In the genomic region with DNA sequence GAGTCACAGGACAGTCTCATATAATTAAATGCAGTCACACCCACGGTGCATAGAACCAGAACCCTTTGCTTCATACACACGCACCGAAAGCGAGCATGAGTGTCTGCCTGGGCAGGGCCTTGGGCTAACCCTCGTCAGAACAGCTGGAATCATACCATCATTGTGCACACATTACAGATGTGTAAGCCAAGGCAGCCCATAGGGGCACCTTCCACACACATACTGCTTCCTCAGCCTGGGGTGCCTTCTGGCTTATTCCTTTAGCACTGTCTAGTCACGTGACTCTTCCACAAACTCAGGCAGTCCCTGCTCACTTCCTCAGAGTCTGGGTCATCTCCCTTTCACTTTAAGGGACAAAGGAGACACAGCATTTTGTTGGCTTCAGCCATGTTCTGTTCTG, we compare ENCODE assay signal across 11 mouse cellular contexts. TPM values are rescaled to one million over a fixed set of nuclear protein-coding genes. Genes with fewer than 3 reads are reported as not detected.
A peak's percentile ranks its signal among the peaks of the same experiment; 100 is the strongest.
DNase-seq lines count a peak whose midpoint lies in the region; ATAC-seq and TF ChIP-seq lines count a peak whose summit lies in the region.
"Had no signal": no experiment of that assay in that cellular context is flagged by ENCODE, and none has a peak within 500 bp of the region (broad histone marks: within the 10 kb centered on the region; RNA-seq: fewer than 3 reads in every experiment).

No protein-coding gene starts in this region.

- peaks cover 8% of the 10 kb centered on the region for H3K79me2 ChIP-seq in MEL (ENCODE audit: control insufficient read depth, insufficient read depth, low read length, poor library complexity)

- DNase-seq in heart, postnatal 4 days = no peak
- DNase-seq in MEL (ENCODE audit: low read depth, low spot score) = peak; percentile 30
- no peak for DNase-seq in hindbrain, embryonic 10.5 days (ENCODE audit: low spot score)
- no peak for DNase-seq in right cerebral cortex, adult 2 months (ENCODE audit: low spot score in 2 of 2)
- no peak for DNase-seq in urinary bladder, postnatal 14 days (ENCODE audit: low spot score)
- DNase-seq: kidney, adult 2 months had no signal

- no peak for TF ChIP-seq EP300 in MEL (IDR thresholded peaks at IDR 0.05; ENCODE audit: low read depth in 1 of 2, low read length in 2 of 2)

- ATAC-seq in heart, embryonic 11.5 days (replicated peaks; ENCODE audit: insufficient number of reproducible peaks, low FRiP score, low TSS enrichment) = no peak
- peak; percentile 45 for ATAC-seq in megakaryocyte, adult 5-6 weeks (ENCODE audit: poor library complexity, severe bottlenecking)
- no peak for ATAC-seq in intestine, postnatal 0 days

- H3K27me3 ChIP-seq in heart, embryonic 11.5 days (ENCODE audit: control insufficient read depth, insufficient read depth, low read length) = no peaks in the 10 kb centered on the region
- H3K27me3 ChIP-seq in MEL (ENCODE audit: control insufficient read depth in 1 of 2, insufficient read depth in 2 of 2, low read length in 2 of 2) = no peaks in the 10 kb centered on the region
- H3K27me3 ChIP-seq in hindbrain, embryonic 10.5 days (ENCODE audit: insufficient read depth, poor library complexity, severe bottlenecking) = peaks cover 75% of the 10 kb centered on the region
- no peaks in the 10 kb centered on the region for H3K27me3 ChIP-seq in intestine, postnatal 0 days (replicated peaks; ENCODE audit: control insufficient read depth, insufficient read depth, low read length)

- H3K9ac ChIP-seq in heart, embryonic 11.5 days (ENCODE audit: low read depth, low read length) = peak overlapping the region; percentile 0; the same call in 1 of the 2 replicates
- H3K9ac ChIP-seq in MEL (ENCODE audit: control insufficient read depth, low read depth, low read length, poor library complexity, severe bottlenecking) = no peak overlapping the region
- no peak overlapping the region for H3K9ac ChIP-seq in intestine, postnatal 0 days (ENCODE audit: low read depth, low read length)

- H3K4me1 ChIP-seq in heart, embryonic 11.5 days (ENCODE audit: control insufficient read depth, insufficient read depth, low read length) = peaks cover 54% of the 10 kb centered on the region
- H3K4me1 ChIP-seq in MEL (ENCODE audit: control insufficient read depth in 1 of 2, insufficient read depth in 2 of 2, low read length in 2 of 2) = peaks cover 19 to 45% of the 10 kb centered on the region in 2 experiments
- peaks cover 82% of the 10 kb centered on the region for H3K4me1 ChIP-seq in hindbrain, embryonic 10.5 days (replicated peaks)
- peaks cover 4% of the 10 kb centered on the region; the same call in 1 of the 2 replicates for H3K4me1 ChIP-seq in intestine, postnatal 0 days (replicated peaks; ENCODE audit: control insufficient read depth, insufficient read depth, low read length)

- WGBS in heart, embryonic 11.5 days (ENCODE audit: insufficient replicate concordance) = 80% methylated on average over 6 of the region's 6 CpGs
- 87% methylated on average over 6 of the region's 6 CpGs for WGBS in hindbrain, embryonic 10.5 days
- WGBS in intestine, postnatal 0 days = 76% methylated on average over 6 of the region's 6 CpGs

- H3K9me3 ChIP-seq in heart, embryonic 11.5 days (replicated peaks; ENCODE audit: control insufficient read depth, low read length) = no peaks in the 10 kb centered on the region
- H3K9me3 ChIP-seq in MEL (replicated peaks; ENCODE audit: insufficient read depth, low read length) = no peaks in the 10 kb centered on the region
- no peaks in the 10 kb centered on the region for H3K9me3 ChIP-seq in hindbrain, embryonic 10.5 days
- no peaks in the 10 kb centered on the region for H3K9me3 ChIP-seq in intestine, postnatal 0 days (ENCODE audit: control insufficient read depth)
- H3K9me3 ChIP-seq: limb, embryonic 13.5 days had no signal

- peak overlapping the region; percentile 96 for H3K27ac ChIP-seq in heart, embryonic 11.5 days (ENCODE audit: low read depth, low read length)
- H3K27ac ChIP-seq in MEL (ENCODE audit: control insufficient read depth, low read depth, low read length) = peak overlapping the region; percentile 92
- peak overlapping the region; percentile 85 for H3K27ac ChIP-seq in hindbrain, embryonic 10.5 days
- no peak overlapping the region for H3K27ac ChIP-seq in intestine, postnatal 0 days (ENCODE audit: low read depth, low read length)
- H3K27ac ChIP-seq: limb, embryonic 13.5 days had no signal

- no peak for TF ChIP-seq CTCF in MEL (IDR thresholded peaks at IDR 0.05 in 2 of 3, conservative IDR thresholded peaks at IDR 0.05 in 1 of 3; ENCODE audit: control insufficient read depth in 1 of 3, insufficient read depth in 1 of 3, low read depth in 2 of 3, low read length in 3 of 3, poor library complexity in 1 of 3, severe bottlenecking in 1 of 3)
- no peak for TF ChIP-seq CTCF in intestine, postnatal 0 days (IDR thresholded peaks at IDR 0.05; ENCODE audit: low read depth)

- no peak overlapping the region for H3K4me3 ChIP-seq in heart, embryonic 11.5 days (ENCODE audit: low read depth, low read length)
- H3K4me3 ChIP-seq in MEL (ENCODE audit: control insufficient read depth in 1 of 2, insufficient read depth in 1 of 2, low read depth in 2 of 2, low read length in 2 of 2) = no peak overlapping the region
- H3K4me3 ChIP-seq in hindbrain, embryonic 10.5 days = no peak overlapping the region
- H3K4me3 ChIP-seq in intestine, postnatal 0 days (ENCODE audit: low read depth, low read length) = no peak overlapping the region
- H3K4me3 ChIP-seq: limb, embryonic 13.5 days had no signal

- no peak for TF ChIP-seq RAD21 in MEL (IDR thresholded peaks at IDR 0.05; ENCODE audit: low read depth, low read length)

- TF ChIP-seq POLR2A in MEL (IDR thresholded peaks at IDR 0.05; ENCODE audit: control insufficient read depth in 1 of 2, insufficient read depth in 1 of 2, low read depth in 1 of 2, low read length in 2 of 2, poor library complexity in 1 of 2) = no peak

- no peaks in the 10 kb centered on the region for H3K36me3 ChIP-seq in heart, embryonic 11.5 days (ENCODE audit: control insufficient read depth, insufficient read depth, low read length)
- H3K36me3 ChIP-seq in MEL (ENCODE audit: control insufficient read depth in 1 of 2, insufficient read depth in 2 of 2, low read length in 2 of 2) = peaks cover 0 to 34% of the 10 kb centered on the region in 2 experiments; a peak in 2 of 4 replicates
- no peaks in the 10 kb centered on the region for H3K36me3 ChIP-seq in hindbrain, embryonic 10.5 days
- H3K36me3 ChIP-seq in intestine, postnatal 0 days (ENCODE audit: control insufficient read depth, insufficient read depth) = no peaks in the 10 kb centered on the region
- H3K36me3 ChIP-seq: limb, embryonic 13.5 days had no signal

- no peak overlapping the region for H3K4me2 ChIP-seq in heart, embryonic 11.5 days
- no peak overlapping the region for H3K4me2 ChIP-seq in intestine, postnatal 0 days (replicated peaks; ENCODE audit: low read depth)
- H3K4me2 ChIP-seq: limb, embryonic 13.5 days had no signal

TF ChIP-seq in MEL, 35 proteins besides CTCF, POLR2A, EP300 and RAD21:
- no peak for TF ChIP-seq NELFE (IDR thresholded peaks at IDR 0.05; ENCODE audit: low read depth, low read length)
- no peak for TF ChIP-seq POLR2AphosphoS5 (IDR thresholded peaks at IDR 0.05; ENCODE audit: borderline replicate concordance, low read depth, low read length)
- peak; percentile 73 for TF ChIP-seq USF1 (IDR thresholded peaks at IDR 0.05; ENCODE audit: low read depth, low read length)
- no peak for TF ChIP-seq MXI1 (IDR thresholded peaks at IDR 0.05; ENCODE audit: low read depth, low read length)
- no peak for TF ChIP-seq TBP (IDR thresholded peaks at IDR 0.05; ENCODE audit: low read depth, low read length)

RNA-seq across cellular contexts. Expression of gene 4930404H24Rik, which starts 3.7 kb away (rescaled TPM):
- polyA plus RNA-seq in heart, embryonic 11.5 days (2014; fragmentation: Nextera tagmentation; extraction: Ambion mirVana) = not detected in 2 replicates
- total RNA-seq in heart, postnatal 4 days (2021) = not detected
- not detected in 2 replicates for total RNA-seq in MEL (2012; rRNA removed)
- polyA plus RNA-seq in MEL (2012; ENCODE audit: insufficient read depth in 1 of 2, insufficient read length in 2 of 2, low read depth in 1 of 2, low replicate concordance in 2 of 2, missing spikeins in 1 of 2) = under 1 TPM in 1 of 2 experiments, not detected in 1; 0.24 TPM
- polyA plus RNA-seq in hindbrain, embryonic 10.5 days (2016; fragmentation: Nextera tagmentation; extraction: Ambion mirVana) = not detected in 2 replicates
- total RNA-seq in megakaryocyte, adult 5-6 weeks (2015) = not detected in 2 replicates
- not detected in 2 replicates for total RNA-seq in megakaryocyte, adult 5-6 weeks (2017)
- not detected in 2 replicates for polyA plus RNA-seq in intestine, postnatal 0 days (2015; fragmentation: Nextera tagmentation; extraction: Ambion mirVana)
- polyA plus RNA-seq: CD4-positive, CD25-positive, alpha-beta regulatory T cell, adult 4 months; kidney, adult 2 months; limb, embryonic 13.5 days had no signal

RNA-seq across cellular contexts. Expression of gene Nol4l, which starts 33.5 kb away (rescaled TPM):
- 16.0 and 16.7 TPM in 2 replicates for polyA plus RNA-seq in heart, embryonic 11.5 days (2014; fragmentation: Nextera tagmentation; extraction: Ambion mirVana)
- total RNA-seq in heart, postnatal 4 days (2021) = 10 to 100 TPM; 12.0 to 13.5 TPM
- 4.4 and 4.5 TPM in 2 replicates for total RNA-seq in MEL (2012; rRNA removed)
- polyA plus RNA-seq in MEL (2012; ENCODE audit: insufficient read depth in 1 of 2, insufficient read length in 2 of 2, low read depth in 1 of 2, low replicate concordance in 2 of 2, missing spikeins in 1 of 2) = 1 to 10 TPM in 1 of 2 experiments, not detected in 1; 7.1 TPM
- polyA plus RNA-seq in hindbrain, embryonic 10.5 days (2016; fragmentation: Nextera tagmentation; extraction: Ambion mirVana) = 19.1 and 23.3 TPM in 2 replicates
- total RNA-seq in megakaryocyte, adult 5-6 weeks (2015) = 1.2 and 2.1 TPM in 2 replicates
- total RNA-seq in megakaryocyte, adult 5-6 weeks (2017) = 0.20 and 0.62 TPM in 2 replicates
- 21.9 and 25.2 TPM in 2 replicates for polyA plus RNA-seq in intestine, postnatal 0 days (2015; fragmentation: Nextera tagmentation; extraction: Ambion mirVana)
